Mouse (Mus musculus) lung, postnatal 36 days (tissue): ENCODE results near the gene Bcl7b.

Source experiments
- DNase-seq: peaks from one replicate; pipeline ENCODE4 v3.0.0; 2022; ENCODE audit warnings: mixed read lengths

The Bcl7b gene

GRCm38 (mm10) chr5:135168063-135169062, at the start of gene Bcl7b:
Bcl7b (plus strand) TSS chr5:135168283.
- peak; percentile 98 for DNase-seq

GRCm38 (mm10) chr5:135118589-135119081, 49.4 kb upstream of the Bcl7b start:
- peak; percentile 74 for DNase-seq

GRCm38 (mm10) chr5:135120753-135121152, 47.3 kb upstream of the Bcl7b start:
- DNase-seq: no peak

GRCm38 (mm10) chr5:135126121-135126520, 42.0 kb upstream of the Bcl7b start:
- DNase-seq: no peak

- no peak for DNase-seq
Observed at GRCm38 (mm10) chr5:135127669-135128068, 40.4 kb upstream of the Bcl7b start.

- DNase-seq: no peak
Observed at GRCm38 (mm10) chr5:135129747-135130146, 38.3 kb upstream of the Bcl7b start.

- DNase-seq: peak; percentile 92
Observed at GRCm38 (mm10) chr5:135133736-135134405, 34.2 kb upstream of the Bcl7b start.

GRCm38 (mm10) chr5:135134534-135134933, 33.5 kb upstream of the Bcl7b start:
- DNase-seq: peak; percentile 58

- no peak for DNase-seq
Observed at GRCm38 (mm10) chr5:135139881-135140280, 28.2 kb upstream of the Bcl7b start.

GRCm38 (mm10) chr5:135144469-135144868, 23.6 kb upstream of the Bcl7b start:
- DNase-seq: no peak

GRCm38 (mm10) chr5:135145532-135145931, 22.6 kb upstream of the Bcl7b start:
- DNase-seq: no peak

- DNase-seq: no peak
Observed at GRCm38 (mm10) chr5:135145955-135146354, 22.1 kb upstream of the Bcl7b start.

- DNase-seq: no peak
Observed at GRCm38 (mm10) chr5:135148715-135149052, 19.4 kb upstream of the Bcl7b start.

- peak; percentile 99 for DNase-seq
Observed at GRCm38 (mm10) chr5:135149053-135149819, 18.8 kb upstream of the Bcl7b start, which contains the start of gene Tbl2. Tbl2 (plus strand) TSS chr5:135149657.

- DNase-seq: no peak
Observed at GRCm38 (mm10) chr5:135149820-135150178, 18.3 kb upstream of the Bcl7b start.

GRCm38 (mm10) chr5:135156496-135156895, 11.6 kb upstream of the Bcl7b start:
- no peak for DNase-seq

GRCm38 (mm10) chr5:135161221-135161620, 6.9 kb upstream of the Bcl7b start:
- peak; percentile 90 for DNase-seq

GRCm38 (mm10) chr5:135161650-135162049, 6.4 kb upstream of the Bcl7b start:
- DNase-seq: no peak

GRCm38 (mm10) chr5:135162361-135162760, 5.7 kb upstream of the Bcl7b start:
- no peak for DNase-seq

GRCm38 (mm10) chr5:135162821-135163220, 5.3 kb upstream of the Bcl7b start:
- no peak for DNase-seq

- no peak for DNase-seq
Observed at GRCm38 (mm10) chr5:135166909-135167308, 1.2 kb upstream of the Bcl7b start.

- DNase-seq: no peak
Observed at GRCm38 (mm10) chr5:135167469-135167868, 614 bp upstream of the Bcl7b start.

GRCm38 (mm10) chr5:135169479-135169878, 1.4 kb downstream of the Bcl7b start:
- DNase-seq: no peak
